Mouse (Mus musculus): ENCODE measurements at regions not wholly inside any gene's neighbourhood (a gene's known extent, or its start where the extent isn't known, plus 50 kb on each side); places are given as distances from the start of the nearest gene placed in this dataset.

GRCm38 (mm10) chr6:93026068-93027022, 83.1 kb upstream of the Adamts9 start:
- no peak for DNase-seq (ENCODE audit: low spot score)

DNA sequence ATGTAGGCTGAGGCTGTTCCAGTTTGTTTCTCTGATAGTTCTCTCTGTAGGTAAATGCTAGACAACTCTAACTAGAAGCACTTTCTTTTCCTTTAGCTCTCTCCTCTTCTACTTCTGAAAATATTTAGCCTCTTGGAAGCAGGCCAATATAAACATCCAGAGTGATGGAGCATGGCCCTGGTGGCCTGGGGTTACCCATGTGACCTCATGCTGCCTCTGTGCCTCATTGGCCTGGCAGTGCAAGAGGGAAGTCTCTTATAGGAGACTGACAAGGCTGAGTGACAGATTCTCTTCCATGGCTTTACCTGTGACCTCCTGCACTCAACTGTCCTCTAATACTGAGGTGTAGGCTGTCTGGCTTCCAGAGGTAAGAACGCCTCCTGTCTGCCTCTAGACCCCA, 71.2 kb upstream of the Adamts9 start:
- no peak for DNase-seq (ENCODE audit: low spot score)

DNA sequence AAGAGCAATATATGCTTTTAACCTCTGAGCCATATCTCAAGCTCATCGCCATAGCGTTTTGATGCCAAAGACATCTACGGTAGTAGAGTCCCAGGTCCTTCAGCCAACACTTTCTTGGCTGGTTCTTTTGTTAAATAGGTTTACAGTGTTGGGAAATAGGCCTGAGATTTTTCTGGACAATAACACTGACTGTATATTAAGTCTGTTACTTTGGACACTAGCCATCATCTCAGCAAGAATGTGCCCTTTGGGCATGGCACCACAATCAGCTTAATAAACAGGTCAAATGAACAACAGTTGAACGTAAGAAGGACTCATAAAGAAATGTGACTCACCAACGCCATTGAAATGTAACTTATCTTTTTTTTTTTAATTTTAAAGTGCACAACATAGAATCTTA, 68.6 kb upstream of the Adamts9 start:
- DNase-seq (ENCODE audit: low spot score), result no peak

GRCm38 (mm10) chr6:93004587-93005240, 61.4 kb upstream of the Adamts9 start:
- no peak for DNase-seq (ENCODE audit: low spot score)

DNA sequence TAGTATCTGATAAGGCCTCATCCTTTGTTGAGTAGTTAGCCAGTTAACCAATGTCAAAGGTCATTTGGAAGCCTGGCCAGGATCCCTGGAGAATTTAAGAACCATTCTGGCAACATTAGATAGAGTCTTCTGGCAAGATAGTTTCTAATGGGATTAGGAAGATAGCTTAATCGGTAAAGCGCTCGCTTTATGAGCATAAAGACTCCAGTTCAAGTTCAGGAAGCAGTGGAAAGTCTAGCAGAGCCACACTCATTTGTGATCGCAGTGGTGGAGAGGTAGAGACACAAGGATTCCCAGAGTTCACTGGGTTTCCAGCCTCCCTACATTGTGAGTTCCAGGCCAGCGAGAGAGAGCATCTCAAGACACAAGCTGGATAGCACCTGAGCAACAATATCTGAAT, 60.5 kb upstream of the Adamts9 start:
- no peak for DNase-seq (ENCODE audit: low spot score)

GRCm38 (mm10) chr6:92993647-92994046, 50.4 kb upstream of the Adamts9 start:
- DNase-seq (ENCODE audit: low spot score), result no peak

Measured in retina, embryonic 14.5 days (tissue).